Comparison of ENCODE assay signal across 12 mouse cellular contexts in the genomic region with DNA sequence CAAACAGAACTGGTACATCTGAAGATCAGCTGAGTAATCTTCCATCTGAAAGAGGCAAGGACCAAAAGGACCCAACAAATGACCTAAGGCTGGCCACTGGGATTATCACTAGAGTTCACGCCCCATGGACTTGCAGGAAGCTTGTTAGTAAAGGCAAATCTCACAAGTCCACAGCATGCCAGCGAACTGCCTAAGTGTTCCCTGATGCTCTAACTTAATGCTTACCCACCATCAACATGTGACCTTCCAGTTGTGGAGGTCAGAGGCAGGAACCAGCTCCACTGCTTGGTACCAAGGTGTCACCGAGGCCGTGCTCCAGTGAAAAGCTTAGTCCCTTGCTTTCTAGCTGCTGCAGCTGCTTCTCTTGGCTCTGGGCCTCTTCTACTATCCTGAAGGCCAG. TPM values are rescaled to one million over a fixed set of nuclear protein-coding genes. Genes with fewer than 3 reads are reported as not detected.
DNase-seq lines count a peak whose midpoint lies in the region; ATAC-seq and TF ChIP-seq lines count a peak whose summit lies in the region.
"Had no signal": no experiment of that assay in that cellular context is flagged by ENCODE, and none has a peak within 500 bp of the region (broad histone marks: within the 10 kb centered on the region; RNA-seq: fewer than 3 reads in every experiment).

No protein-coding gene starts in this region.

- 72% methylated on average over 4 of the region's 4 CpGs for WGBS in intestine, embryonic 14.5 days
- WGBS in intestine, embryonic 15.5 days: 67% methylated on average over 4 of the region's 4 CpGs
- 28% methylated on average over 4 of the region's 4 CpGs for WGBS in embryonic facial prominence, embryonic 10.5 days
- WGBS in intestine, postnatal 0 days: 60% methylated on average over 4 of the region's 4 CpGs
- 82% methylated on average over 4 of the region's 4 CpGs for WGBS in liver, embryonic 13.5 days (ENCODE audit: insufficient replicate concordance)

- no peaks in the 10 kb centered on the region for H3K27me3 ChIP-seq in intestine, embryonic 14.5 days (replicated peaks; ENCODE audit: control insufficient read depth, insufficient read depth, low read length)
- H3K27me3 ChIP-seq in intestine, embryonic 15.5 days (replicated peaks): no peaks in the 10 kb centered on the region
- no peaks in the 10 kb centered on the region for H3K27me3 ChIP-seq in embryonic facial prominence, embryonic 10.5 days (replicated peaks; ENCODE audit: low read depth, poor library complexity, severe bottlenecking)
- no peaks in the 10 kb centered on the region for H3K27me3 ChIP-seq in intestine, postnatal 0 days (replicated peaks; ENCODE audit: control insufficient read depth, insufficient read depth, low read length)
- H3K27me3 ChIP-seq in liver, embryonic 13.5 days: no peaks in the 10 kb centered on the region
- H3K27me3 ChIP-seq: hindbrain, embryonic 12.5 days had no signal

- H3K9me3 ChIP-seq in intestine, embryonic 14.5 days (ENCODE audit: control insufficient read depth, low read length): no peaks in the 10 kb centered on the region
- H3K9me3 ChIP-seq in intestine, embryonic 15.5 days: no peaks in the 10 kb centered on the region
- no peaks in the 10 kb centered on the region for H3K9me3 ChIP-seq in embryonic facial prominence, embryonic 10.5 days
- H3K9me3 ChIP-seq in intestine, postnatal 0 days (ENCODE audit: control insufficient read depth): no peaks in the 10 kb centered on the region
- no peaks in the 10 kb centered on the region for H3K9me3 ChIP-seq in liver, embryonic 13.5 days (replicated peaks)
- H3K9me3 ChIP-seq: hindbrain, embryonic 12.5 days had no signal

- no peak for DNase-seq in intestine, embryonic 14.5 days (ENCODE audit: low spot score)
- DNase-seq in embryonic facial prominence, embryonic 10.5 days (ENCODE audit: low spot score): no peak
- DNase-seq in liver, embryonic 13.5 days: no peak
- no peak for DNase-seq in embryo, embryonic 9.5 days (ENCODE audit: extremely low spot score)
- DNase-seq in yolk sac, embryonic 10.5 days (ENCODE audit: low spot score): no peak
- no peak for DNase-seq in retina, embryonic 14.5 days (ENCODE audit: low spot score)
- DNase-seq: layer of hippocampus, postnatal 36 days had no signal

- no peak overlapping the region for H3K4me2 ChIP-seq in intestine, embryonic 14.5 days (ENCODE audit: low read length)
- H3K4me2 ChIP-seq in intestine, embryonic 15.5 days (replicated peaks): no peak overlapping the region
- no peak overlapping the region for H3K4me2 ChIP-seq in intestine, postnatal 0 days (replicated peaks; ENCODE audit: low read depth)
- H3K4me2 ChIP-seq in liver, embryonic 13.5 days: peak overlapping the region; percentile 62
- H3K4me2 ChIP-seq: hindbrain, embryonic 12.5 days; midbrain, embryonic 11.5 days had no signal

- H3K4me3 ChIP-seq in intestine, embryonic 14.5 days (ENCODE audit: low read depth, low read length): no peak overlapping the region
- H3K4me3 ChIP-seq in intestine, embryonic 15.5 days (replicated peaks): no peak overlapping the region
- H3K4me3 ChIP-seq in embryonic facial prominence, embryonic 10.5 days: no peak overlapping the region
- H3K4me3 ChIP-seq in intestine, postnatal 0 days (ENCODE audit: low read depth, low read length): no peak overlapping the region
- H3K4me3 ChIP-seq in liver, embryonic 13.5 days (replicated peaks): no peak overlapping the region
- H3K4me3 ChIP-seq: hindbrain, embryonic 12.5 days had no signal

- peak overlapping the region; percentile 30; the same call in 1 of the 2 replicates for H3K27ac ChIP-seq in intestine, embryonic 14.5 days (ENCODE audit: low read depth)
- H3K27ac ChIP-seq in intestine, embryonic 15.5 days: no peak overlapping the region; the same call in 1 of the 2 replicates
- H3K27ac ChIP-seq in embryonic facial prominence, embryonic 10.5 days (replicated peaks): peak overlapping the region; percentile 75
- peak overlapping the region; percentile 73 for H3K27ac ChIP-seq in intestine, postnatal 0 days (ENCODE audit: low read depth, low read length)
- peak overlapping the region; percentile 97 for H3K27ac ChIP-seq in liver, embryonic 13.5 days
- H3K27ac ChIP-seq: hindbrain, embryonic 12.5 days had no signal

- TF ChIP-seq CTCF in intestine, postnatal 0 days (IDR thresholded peaks at IDR 0.05; ENCODE audit: low read depth): no peak

- H3K4me1 ChIP-seq in intestine, embryonic 14.5 days (replicated peaks; ENCODE audit: control insufficient read depth, insufficient read depth, low read length): peaks cover 32% of the 10 kb centered on the region
- peaks cover 15% of the 10 kb centered on the region for H3K4me1 ChIP-seq in intestine, embryonic 15.5 days (replicated peaks)
- H3K4me1 ChIP-seq in embryonic facial prominence, embryonic 10.5 days: peaks cover 49% of the 10 kb centered on the region
- H3K4me1 ChIP-seq in intestine, postnatal 0 days (replicated peaks; ENCODE audit: control insufficient read depth, insufficient read depth, low read length): peaks cover 16% of the 10 kb centered on the region
- H3K4me1 ChIP-seq in liver, embryonic 13.5 days (replicated peaks): peaks cover 80% of the 10 kb centered on the region

- H3K9ac ChIP-seq in intestine, embryonic 14.5 days (ENCODE audit: low read length): no peak overlapping the region
- no peak overlapping the region for H3K9ac ChIP-seq in intestine, embryonic 15.5 days
- H3K9ac ChIP-seq in intestine, postnatal 0 days (ENCODE audit: low read depth, low read length): no peak overlapping the region
- H3K9ac ChIP-seq in liver, embryonic 13.5 days: peak overlapping the region; percentile 74
- H3K9ac ChIP-seq: hindbrain, embryonic 12.5 days had no signal

- no peaks in the 10 kb centered on the region for H3K36me3 ChIP-seq in intestine, embryonic 14.5 days (ENCODE audit: control insufficient read depth, insufficient read depth, low read length)
- no peaks in the 10 kb centered on the region for H3K36me3 ChIP-seq in intestine, embryonic 15.5 days
- H3K36me3 ChIP-seq in embryonic facial prominence, embryonic 10.5 days (replicated peaks): 0 out of 2 replicates have a peak, but pooled peaks cover under 1% of the 10 kb centered on the region
- H3K36me3 ChIP-seq in intestine, postnatal 0 days (ENCODE audit: control insufficient read depth, insufficient read depth): no peaks in the 10 kb centered on the region
- peaks cover 34% of the 10 kb centered on the region for H3K36me3 ChIP-seq in liver, embryonic 13.5 days
- H3K36me3 ChIP-seq: hindbrain, embryonic 12.5 days had no signal

- no peak for ATAC-seq in intestine, embryonic 14.5 days (replicated peaks; ENCODE audit: low FRiP score, low TSS enrichment, low read depth)
- no peak for ATAC-seq in intestine, embryonic 15.5 days
- no peak for ATAC-seq in intestine, postnatal 0 days
- ATAC-seq in liver, embryonic 13.5 days (ENCODE audit: low read depth): no peak
- ATAC-seq: activated CD4-positive, CD25-positive, alpha-beta regulatory T cell, adult 4 months had no signal

RNA-seq across cellular contexts. Expression of gene Trak2, which starts 21.4 kb away (rescaled TPM):
- 12.0 and 13.9 TPM in 2 replicates for polyA plus RNA-seq in intestine, embryonic 14.5 days (2014; fragmentation: Nextera tagmentation; extraction: Ambion mirVana)
- polyA plus RNA-seq in intestine, embryonic 15.5 days (2015; fragmentation: Nextera tagmentation; extraction: Ambion mirVana): 11.5 and 12.0 TPM in 2 replicates
- polyA plus RNA-seq in embryonic facial prominence, embryonic 10.5 days (2016; fragmentation: Nextera tagmentation; extraction: Ambion mirVana): 9.5 and 9.9 TPM in 2 replicates
- 5.4 and 5.8 TPM in 2 replicates for polyA plus RNA-seq in intestine, postnatal 0 days (2015; fragmentation: Nextera tagmentation; extraction: Ambion mirVana)
- 41.5 and 58.7 TPM in 2 replicates for polyA plus RNA-seq in liver, embryonic 13.5 days (2015; fragmentation: Nextera tagmentation; extraction: Ambion mirVana)

RNA-seq across cellular contexts. Expression of gene Stradb, which starts 21.5 kb away (rescaled TPM):
- 26.4 and 29.2 TPM in 2 replicates for polyA plus RNA-seq in intestine, embryonic 14.5 days (2014; fragmentation: Nextera tagmentation; extraction: Ambion mirVana)
- 21.3 and 23.1 TPM in 2 replicates for polyA plus RNA-seq in intestine, embryonic 15.5 days (2015; fragmentation: Nextera tagmentation; extraction: Ambion mirVana)
- polyA plus RNA-seq in embryonic facial prominence, embryonic 10.5 days (2016; fragmentation: Nextera tagmentation; extraction: Ambion mirVana): 27.2 and 27.7 TPM in 2 replicates
- polyA plus RNA-seq in intestine, postnatal 0 days (2015; fragmentation: Nextera tagmentation; extraction: Ambion mirVana): 13.1 and 13.9 TPM in 2 replicates
- polyA plus RNA-seq in liver, embryonic 13.5 days (2015; fragmentation: Nextera tagmentation; extraction: Ambion mirVana): 41.0 and 44.8 TPM in 2 replicates
